Mouse (Mus musculus) lung, postnatal 0 days (tissue): ENCODE measurements around the gene Zfp825. TPM values are rescaled to one million over a fixed set of nuclear protein-coding genes. Genes with fewer than 3 reads are reported as not detected.
"Not testable (repeated sequence)": the region's sequence is repeated elsewhere in the genome, so short reads cannot be mapped to it uniquely, and the experiment has no call there.

Experiments
- ATAC-seq: fragments of 200-750 bp; cut with Nextera tagmentation; 2 replicates; pipeline ENCODE4 v1.8.0; 2017; ENCODE audit warnings: moderate library complexity
- DNase-seq: peaks from one replicate; pipeline ENCODE4 v3.0.0-alpha.2; 2016; ENCODE audit warnings: low spot score
- H3K27ac ChIP-seq: fragments of 300-500 bp; sonication (generic); 2 replicates; pipeline ENCODE4 v1.5.1; 2014; ENCODE audit warnings: antibody characterized with exemption, mild to moderate bottlenecking, low read length, mixed read lengths
- H3K27me3 ChIP-seq: fragments of 300-500 bp; sonication (generic); replicated peaks from 2 replicates; pipeline ENCODE4 v1.6.1; 2014; ENCODE audit warnings: low read length, mixed read lengths; ENCODE audit not compliant: insufficient read depth
- H3K36me3 ChIP-seq: fragments of 300-500 bp; sonication (generic); 2 replicates; pipeline ENCODE4 v1.6.1; 2014; ENCODE audit warnings: low read length, mixed read lengths; ENCODE audit not compliant: insufficient read depth
- H3K4me1 ChIP-seq: fragments of 300-500 bp; sonication (generic); 2 replicates; pipeline ENCODE4 v1.6.1; 2014; ENCODE audit warnings: antibody characterized with exemption, low read depth, low read length, mixed read lengths; ENCODE audit not compliant: insufficient read depth
- H3K4me2 ChIP-seq: fragments of 300-500 bp; sonication (generic); replicated peaks from 2 replicates; pipeline ENCODE4 v1.6.1; 2014; ENCODE audit warnings: low read depth, mild to moderate bottlenecking, low read length, moderate library complexity, mixed read lengths
- H3K4me3 ChIP-seq: fragments of 300-500 bp; sonication (generic); 2 replicates; pipeline ENCODE4 v1.5.1; 2014; ENCODE audit warnings: low read depth, low read length
- H3K9ac ChIP-seq: fragments of 300-500 bp; sonication (generic); replicated peaks from 2 replicates; pipeline ENCODE4 v1.6.1; 2014; ENCODE audit warnings: low read depth, mild to moderate bottlenecking
- H3K9me3 ChIP-seq: fragments of 300-500 bp; sonication (generic); 2 replicates; pipeline ENCODE4 v1.6.1; 2016; ENCODE audit warnings: low read length, mixed read lengths
- CTCF ChIP-seq: IDR thresholded peaks from 2 replicates; pipeline ENCODE4 v1.5.1; 2016; ENCODE audit warnings: antibody characterized with exemption, mild to moderate bottlenecking
- EP300 ChIP-seq: IDR thresholded peaks from 2 replicates; pipeline ENCODE4 v1.6.1; 2016; ENCODE audit warnings: antibody characterized with exemption, mild to moderate bottlenecking, control low read depth
- WGBS: fragments of 180-500 bp; shearing (Covaris S2); extraction: QIAGEN DNeasy Blood & Tissue Kit; methylation state at CpG from one replicate; pipeline ENCODE4 v1.1.7; 2014; 5-methylcytosine and 5-hydroxymethylcytosine counted together
- polyA plus RNA-seq: library from polyadenylated mRNA; unstranded; fragments of >200 nt; fragmentation: Nextera tagmentation; extraction: Ambion mirVana; gene quantifications from 2 replicates; pipeline ENCODE4 v1.2.1, GENCODE M21; 2015

Gene Zfp825
- 14.9 and 15.2 TPM in 2 replicates for polyA plus RNA-seq

- Histone ChIP-seq H3K9me3 (no peaks in the 10 kb centered on the region), H3K4me3 (peak within 1 kb of the TSS; percentile 61), H3K27ac (peak within 1 kb of the TSS; percentile 82), H3K9ac (peak within 1 kb of the TSS; percentile 64), H3K27me3 (no peaks in the 10 kb centered on the region), H3K4me2 (peak within 1 kb of the TSS; percentile 79), H3K36me3 (no peaks in the 10 kb centered on the region), H3K4me1 (no peaks in the 10 kb centered on the region)
- DNase-seq (peak; percentile 91), ATAC-seq (peak; percentile 98)
- TF ChIP-seq CTCF (no peak), EP300 (no peak)
- under 1% methylated on average over 23 of the region's 23 CpGs for WGBS
These were observed at the start of gene Zfp825 for GRCm38 (mm10) chr13:74493911-74494679. Gene Zfp825, minus strand, starts transcription at chr13:74493992.

GRCm38 (mm10) chr13:74535418-74535817 is 41.6 kb upstream of the Zfp825 start:
- not testable (repeated sequence) for H3K27ac ChIP-seq, H3K4me3 ChIP-seq, H3K4me1 ChIP-seq, H3K4me2 ChIP-seq, DNase-seq, H3K27me3 ChIP-seq, H3K9me3 ChIP-seq, H3K36me3 ChIP-seq, ATAC-seq, H3K9ac ChIP-seq
- 92% methylated on average over 3 of the region's 3 CpGs for WGBS

DNA sequence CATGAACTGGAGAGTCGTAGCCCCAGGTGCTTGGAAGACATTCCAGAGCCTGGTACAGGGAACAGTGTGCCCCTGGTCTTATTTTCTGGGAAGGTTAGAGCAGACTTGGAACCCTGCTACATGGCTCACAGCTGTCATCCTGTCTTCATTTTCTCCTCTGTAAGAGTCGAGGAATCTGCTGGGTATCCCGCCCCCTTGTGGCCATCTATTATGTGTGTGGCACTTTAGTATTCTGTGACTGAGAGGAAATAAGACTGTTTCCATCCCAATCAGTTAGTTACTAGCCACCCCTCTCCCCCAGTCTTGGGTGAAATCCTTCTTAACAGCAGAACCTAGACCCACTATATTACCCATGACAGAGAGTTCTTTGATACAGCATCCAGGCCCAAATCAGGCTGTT is 41.1 kb upstream of the Zfp825 start:
- ATAC-seq (peak; percentile 56), DNase-seq (peak; percentile 71)
- H3K4me3 ChIP-seq, H3K4me1 ChIP-seq, H3K27me3 ChIP-seq, H3K4me2 ChIP-seq, H3K36me3 ChIP-seq, H3K27ac ChIP-seq, H3K9ac ChIP-seq, H3K9me3 ChIP-seq: not testable (repeated sequence)
- 3% methylated on average over 3 of the region's 3 CpGs for WGBS
- peak; percentile 75 for TF ChIP-seq CTCF

- Histone ChIP-seq H3K36me3 (no peaks in the 10 kb centered on the region), H3K4me2 (no peak overlapping the region), H3K9me3 (peaks cover 4% of the 10 kb centered on the region; the same call in 1 of the 2 replicates), H3K27ac (no peak overlapping the region), H3K4me1 (no peaks in the 10 kb centered on the region), H3K9ac (no peak overlapping the region), H3K4me3 (no peak overlapping the region), H3K27me3 (no peaks in the 10 kb centered on the region)
- DNase-seq = no peak
- WGBS = 88% methylated on average over 15 of the region's 15 CpGs
- no peak for ATAC-seq
- TF ChIP-seq CTCF (no peak), EP300 (no peak)
These were observed 40.3 kb upstream of the Zfp825 start for GRCm38 (mm10) chr13:74534096-74534495.

GRCm38 (mm10) chr13:74531251-74531650 is 37.5 kb upstream of the Zfp825 start:
- H3K4me3 ChIP-seq, H3K27me3 ChIP-seq, H3K9me3 ChIP-seq, H3K9ac ChIP-seq, H3K4me1 ChIP-seq, H3K27ac ChIP-seq, ATAC-seq, DNase-seq, H3K36me3 ChIP-seq, H3K4me2 ChIP-seq: not testable (repeated sequence)
- 7% methylated on average over 1 of the region's 1 CpGs for WGBS

GRCm38 (mm10) chr13:74529372-74529715 is 35.6 kb upstream of the Zfp825 start:
- H3K4me3 ChIP-seq, H3K4me2 ChIP-seq, ATAC-seq, H3K27ac ChIP-seq, H3K9me3 ChIP-seq, DNase-seq, H3K9ac ChIP-seq, H3K27me3 ChIP-seq, H3K4me1 ChIP-seq, H3K36me3 ChIP-seq: not testable (repeated sequence)
- WGBS = 36% methylated on average over 1 of the region's 1 CpGs

- H3K4me1 ChIP-seq, H3K9ac ChIP-seq, H3K27me3 ChIP-seq, H3K4me3 ChIP-seq, H3K4me2 ChIP-seq, DNase-seq, H3K36me3 ChIP-seq, H3K9me3 ChIP-seq, H3K27ac ChIP-seq: not testable (repeated sequence)
- ATAC-seq = peak; percentile 26; the same call in 1 of the 2 replicates
These were observed 35.0 kb upstream of the Zfp825 start for GRCm38 (mm10) chr13:74528519-74529371.
